Mouse (Mus musculus): ENCODE measurements at regions not wholly inside any gene's neighbourhood (a gene's known extent, or its start where the extent isn't known, plus 50 kb on each side); places are given as distances from the start of the nearest gene placed in this dataset.

GRCm38 (mm10) chr3:21404058-21404457, 672.4 kb upstream of the Tbl1xr1 start:
- Histone ChIP-seq H3K9me3 (no peaks in the 10 kb centered on the region), H3K4me2 (replicated peaks) (no peak overlapping the region), H3K9ac (replicated peaks) (no peak overlapping the region), H3K27ac (replicated peaks) (no peak overlapping the region), H3K27me3 (no peaks in the 10 kb centered on the region), H3K4me3 (no peak overlapping the region), H3K4me1 (no peaks in the 10 kb centered on the region), H3K36me3 (no peaks in the 10 kb centered on the region)
- 70% methylated on average over 3 of the region's 3 CpGs for WGBS
- ATAC-seq (ENCODE audit: low FRiP score, low read depth), result no peak

DNA sequence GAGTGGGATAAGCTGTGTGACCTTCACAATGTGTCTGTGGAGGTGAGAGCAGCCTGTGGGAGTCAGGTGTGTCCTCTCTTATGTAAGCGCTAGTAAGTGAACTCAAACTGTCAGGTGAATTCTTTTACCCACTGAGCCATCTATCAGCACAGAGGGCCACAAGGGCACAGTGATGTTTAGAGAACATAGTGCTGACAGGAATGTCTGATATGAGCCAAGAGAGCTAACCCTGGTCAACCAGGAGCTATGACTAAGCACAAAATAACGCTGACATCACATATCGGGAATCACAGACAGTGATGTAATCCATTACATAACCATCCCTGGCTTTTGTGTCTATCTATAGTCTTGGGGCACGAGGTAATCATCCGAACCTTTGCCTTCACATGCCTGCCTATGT, 669.4 kb upstream of the Tbl1xr1 start:
- H3K4me3 ChIP-seq, result no peak overlapping the region
- no peaks in the 10 kb centered on the region for H3K27me3 ChIP-seq
- WGBS, result 90% methylated on average over 5 of the region's 5 CpGs
- no peak overlapping the region for H3K27ac ChIP-seq (replicated peaks)
- ATAC-seq (ENCODE audit: low FRiP score, low read depth), result no peak
- no peaks in the 10 kb centered on the region for H3K36me3 ChIP-seq
- no peak overlapping the region for H3K9ac ChIP-seq (replicated peaks)
- H3K9me3 ChIP-seq, result no peaks in the 10 kb centered on the region
- H3K4me2 ChIP-seq (replicated peaks), result no peak overlapping the region
- H3K4me1 ChIP-seq, result no peaks in the 10 kb centered on the region

DNA sequence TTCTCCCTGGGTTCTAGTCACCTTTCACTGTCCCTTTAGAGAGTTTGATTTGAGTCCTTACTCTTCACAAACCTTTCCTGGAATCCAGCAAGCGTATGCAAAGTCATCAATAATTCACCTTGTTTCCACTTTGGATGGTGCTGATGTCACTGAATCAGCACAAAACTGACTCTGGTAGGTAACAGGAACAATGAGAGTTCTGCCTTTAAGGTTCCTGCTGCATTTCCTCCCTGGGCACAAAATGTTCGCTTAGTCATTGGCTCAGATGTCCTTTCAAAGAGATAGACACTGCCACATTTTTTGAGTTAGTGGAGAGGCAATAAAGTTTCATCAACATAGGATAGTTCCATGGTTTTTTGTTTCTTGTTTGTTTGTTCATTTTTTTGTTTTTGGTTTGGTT, 664.4 kb upstream of the Tbl1xr1 start:
- WGBS, result 89% methylated on average over 2 of the region's 2 CpGs

DNA sequence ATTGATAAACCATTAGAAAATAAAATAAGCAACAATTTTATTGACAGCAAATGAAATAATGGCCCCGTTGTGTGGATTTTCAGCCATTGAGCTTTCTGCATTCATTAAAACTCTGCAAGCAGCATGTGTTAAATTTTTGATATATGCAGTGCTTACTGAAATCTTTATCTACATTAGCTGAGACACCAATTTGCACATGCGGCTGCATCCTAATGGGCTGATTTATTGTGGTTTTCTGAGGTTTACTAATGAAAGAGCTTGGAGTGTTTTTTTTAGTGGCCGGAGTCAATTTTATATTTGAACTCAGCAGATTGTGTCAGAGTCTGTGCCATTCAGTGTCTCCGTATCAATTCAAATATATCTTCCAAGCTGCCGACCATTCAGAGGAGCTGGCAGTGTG, 653.3 kb upstream of the Tbl1xr1 start:
- no peak for ATAC-seq (ENCODE audit: low FRiP score, low read depth)
- H3K27ac ChIP-seq (replicated peaks), result no peak overlapping the region
- no peak overlapping the region for H3K4me3 ChIP-seq
- H3K4me2 ChIP-seq (replicated peaks), result no peak overlapping the region
- WGBS, result 77% methylated on average over 5 of the region's 5 CpGs
- H3K4me1 ChIP-seq, result no peaks in the 10 kb centered on the region
- no peaks in the 10 kb centered on the region for H3K36me3 ChIP-seq
- no peaks in the 10 kb centered on the region for H3K27me3 ChIP-seq
- no peaks in the 10 kb centered on the region for H3K9me3 ChIP-seq
- H3K9ac ChIP-seq (replicated peaks), result no peak overlapping the region

More for the DNA sequence above, 664.4 kb upstream of the Tbl1xr1 start:
- no peaks in the 10 kb centered on the region for H3K4me1 ChIP-seq
- no peak overlapping the region for H3K4me3 ChIP-seq
- H3K9me3 ChIP-seq, result no peaks in the 10 kb centered on the region
- ATAC-seq (ENCODE audit: low FRiP score, low read depth), result no peak
- no peak overlapping the region for H3K27ac ChIP-seq (replicated peaks)
- no peak overlapping the region for H3K9ac ChIP-seq (replicated peaks)
- no peaks in the 10 kb centered on the region for H3K27me3 ChIP-seq
- no peak overlapping the region for H3K4me2 ChIP-seq (replicated peaks)
- no peaks in the 10 kb centered on the region for H3K36me3 ChIP-seq

GRCm38 (mm10) chr3:21426538-21426937, 649.9 kb upstream of the Tbl1xr1 start:
- Histone ChIP-seq H3K4me2 (replicated peaks) (no peak overlapping the region), H3K27ac (replicated peaks) (no peak overlapping the region)
- WGBS, result 80% methylated on average over 6 of the region's 6 CpGs

GRCm38 (mm10) chr3:21427408-21428031, 648.9 kb upstream of the Tbl1xr1 start:
- H3K27ac ChIP-seq (replicated peaks), result no peak overlapping the region

More at GRCm38 (mm10) chr3:21426538-21426937, 649.9 kb upstream of the Tbl1xr1 start:
- H3K9ac ChIP-seq (replicated peaks), result no peak overlapping the region
- no peak overlapping the region for H3K4me3 ChIP-seq
- ATAC-seq (ENCODE audit: low FRiP score, low read depth), result no peak
- no peaks in the 10 kb centered on the region for H3K9me3 ChIP-seq
- H3K36me3 ChIP-seq, result no peaks in the 10 kb centered on the region
- H3K4me1 ChIP-seq, result no peaks in the 10 kb centered on the region
- no peaks in the 10 kb centered on the region for H3K27me3 ChIP-seq

DNA sequence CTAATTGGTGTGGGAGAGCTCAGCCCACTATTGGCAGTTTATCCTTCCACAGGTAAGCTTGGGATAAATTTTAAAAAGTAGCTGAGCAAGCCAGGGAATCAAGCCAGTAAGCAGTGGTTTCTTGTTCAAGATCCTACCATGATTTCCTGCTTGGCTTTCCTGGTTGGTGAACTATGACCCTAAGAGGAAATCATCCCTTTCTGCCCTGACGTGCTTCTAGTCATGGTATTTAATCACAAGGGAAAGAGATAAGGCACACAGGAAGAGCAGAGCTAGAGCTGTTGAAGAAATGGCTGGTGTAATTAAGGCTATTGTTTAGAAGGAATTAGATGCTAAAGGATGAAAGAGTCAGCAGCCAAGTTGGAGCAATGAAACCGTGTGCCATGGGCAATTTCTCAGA, 648.3 kb upstream of the Tbl1xr1 start:
- Histone ChIP-seq H3K4me2 (replicated peaks) (no peak overlapping the region), H3K9ac (replicated peaks) (no peak overlapping the region), H3K36me3 (no peaks in the 10 kb centered on the region), H3K4me1 (no peaks in the 10 kb centered on the region), H3K27me3 (no peaks in the 10 kb centered on the region), H3K4me3 (no peak overlapping the region), H3K9me3 (no peaks in the 10 kb centered on the region), H3K27ac (replicated peaks) (no peak overlapping the region)
- 54% methylated on average over 2 of the region's 2 CpGs for WGBS
- ATAC-seq (ENCODE audit: low FRiP score, low read depth), result no peak

More at GRCm38 (mm10) chr3:21427408-21428031, 648.9 kb upstream of the Tbl1xr1 start:
- no peak for ATAC-seq (ENCODE audit: low FRiP score, low read depth)
- Histone ChIP-seq H3K4me1 (no peaks in the 10 kb centered on the region), H3K27me3 (no peaks in the 10 kb centered on the region), H3K9ac (replicated peaks) (no peak overlapping the region), H3K4me3 (no peak overlapping the region), H3K36me3 (no peaks in the 10 kb centered on the region), H3K4me2 (replicated peaks) (no peak overlapping the region), H3K9me3 (no peaks in the 10 kb centered on the region)
- 72% methylated on average over 6 of the region's 6 CpGs for WGBS

GRCm38 (mm10) chr3:21464245-21464644, 612.2 kb upstream of the Tbl1xr1 start:
- no peaks in the 10 kb centered on the region for H3K36me3 ChIP-seq
- H3K4me1 ChIP-seq, result no peaks in the 10 kb centered on the region
- H3K27ac ChIP-seq (replicated peaks), result no peak overlapping the region
- no peak for ATAC-seq (ENCODE audit: low FRiP score, low read depth)
- H3K4me2 ChIP-seq (replicated peaks), result no peak overlapping the region
- no peak overlapping the region for H3K9ac ChIP-seq (replicated peaks)
- no peaks in the 10 kb centered on the region for H3K9me3 ChIP-seq
- no peak overlapping the region for H3K4me3 ChIP-seq
- H3K27me3 ChIP-seq, result no peaks in the 10 kb centered on the region
- WGBS, result 30% methylated on average over 4 of the region's 4 CpGs

GRCm38 (mm10) chr3:21466113-21466645, 610.3 kb upstream of the Tbl1xr1 start:
- no peak overlapping the region for H3K27ac ChIP-seq (replicated peaks)

DNA sequence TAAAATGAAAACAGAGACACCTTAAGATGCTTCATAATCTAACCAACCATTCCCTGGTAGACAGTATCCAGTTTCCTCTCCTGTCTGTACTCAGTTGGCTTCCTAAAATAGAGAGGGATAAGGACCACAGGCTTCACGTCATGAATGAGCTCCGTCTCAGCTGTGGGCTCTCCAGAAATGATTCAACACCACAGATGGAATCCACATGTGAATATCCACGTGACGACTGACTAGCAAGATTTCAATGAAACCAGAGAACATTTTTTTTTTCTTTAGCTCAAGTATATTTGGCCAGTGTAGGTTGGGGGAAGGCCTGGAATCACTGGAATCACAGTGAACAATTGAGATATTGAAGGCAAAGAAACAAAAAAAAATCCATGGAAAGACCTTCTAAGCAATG, 599.1 kb upstream of the Tbl1xr1 start:
- H3K27ac ChIP-seq (replicated peaks), result no peak overlapping the region
- H3K27me3 ChIP-seq, result no peaks in the 10 kb centered on the region
- no peak overlapping the region for H3K4me2 ChIP-seq (replicated peaks)
- ATAC-seq (ENCODE audit: low FRiP score, low read depth), result no peak
- no peaks in the 10 kb centered on the region for H3K36me3 ChIP-seq
- H3K9ac ChIP-seq (replicated peaks), result no peak overlapping the region
- H3K4me3 ChIP-seq, result no peak overlapping the region
- no peaks in the 10 kb centered on the region for H3K9me3 ChIP-seq
- WGBS, result 91% methylated on average over 4 of the region's 4 CpGs
- H3K4me1 ChIP-seq, result peaks cover 12% of the 10 kb centered on the region

More at GRCm38 (mm10) chr3:21466113-21466645, 610.3 kb upstream of the Tbl1xr1 start:
- H3K9ac ChIP-seq (replicated peaks), result no peak overlapping the region
- H3K9me3 ChIP-seq, result no peaks in the 10 kb centered on the region
- H3K4me1 ChIP-seq, result no peaks in the 10 kb centered on the region
- no peaks in the 10 kb centered on the region for H3K27me3 ChIP-seq
- WGBS, result 74% methylated on average over 7 of the region's 7 CpGs
- no peaks in the 10 kb centered on the region for H3K36me3 ChIP-seq
- no peak overlapping the region for H3K4me3 ChIP-seq
- H3K4me2 ChIP-seq (replicated peaks), result no peak overlapping the region
- no peak for ATAC-seq (ENCODE audit: low FRiP score, low read depth)

DNA sequence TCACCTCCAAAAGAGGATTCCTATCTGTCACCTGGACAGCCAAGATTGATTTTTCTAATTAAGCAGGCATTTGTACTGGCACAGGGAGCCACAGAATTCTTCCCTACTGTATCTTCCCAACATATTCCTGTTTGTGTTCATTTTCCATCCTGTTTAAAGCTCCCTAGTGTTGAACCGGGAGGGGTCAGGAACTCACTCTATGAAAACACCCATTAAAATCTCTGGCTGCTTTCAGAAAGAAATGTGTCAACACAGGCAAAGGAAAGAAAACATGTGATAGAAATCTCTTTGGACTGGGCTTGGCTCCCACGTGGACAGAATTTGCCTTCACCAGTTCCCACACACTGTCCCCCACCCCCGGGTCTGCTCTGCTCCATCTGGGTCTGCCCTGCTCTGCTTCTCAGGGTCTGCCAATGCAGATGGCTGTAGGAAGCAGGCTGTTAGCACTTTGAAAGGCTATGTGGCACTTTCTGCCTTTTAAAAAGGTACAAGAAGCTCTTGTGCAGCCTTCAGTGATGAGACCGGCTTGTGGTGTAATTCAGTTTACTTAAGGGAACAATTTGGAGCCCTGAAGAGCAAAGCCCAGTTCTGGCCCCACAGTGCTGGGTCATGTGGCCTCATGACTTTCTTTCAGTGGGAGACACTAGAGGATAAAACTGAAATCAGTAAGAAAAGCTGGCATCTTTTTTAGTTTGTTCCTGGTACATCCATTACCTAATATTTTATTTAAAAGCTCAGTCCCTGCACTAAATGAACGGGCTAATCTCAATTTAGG, 597.2 kb upstream of the Tbl1xr1 start:
- 27% methylated on average over 5 of the region's 5 CpGs for WGBS
- Histone ChIP-seq H3K9me3 (no peaks in the 10 kb centered on the region), H3K4me2 (replicated peaks) (no peak overlapping the region), H3K9ac (replicated peaks) (no peak overlapping the region), H3K4me1 (peaks cover 12% of the 10 kb centered on the region), H3K27me3 (no peaks in the 10 kb centered on the region), H3K27ac (replicated peaks) (no peak overlapping the region; the same call in 1 of the 2 replicates), H3K36me3 (no peaks in the 10 kb centered on the region), H3K4me3 (no peak overlapping the region)
- 0 out of 2 replicates have a peak, but pooled peaks have one; percentile 47 for ATAC-seq (ENCODE audit: low FRiP score, low read depth)

DNA sequence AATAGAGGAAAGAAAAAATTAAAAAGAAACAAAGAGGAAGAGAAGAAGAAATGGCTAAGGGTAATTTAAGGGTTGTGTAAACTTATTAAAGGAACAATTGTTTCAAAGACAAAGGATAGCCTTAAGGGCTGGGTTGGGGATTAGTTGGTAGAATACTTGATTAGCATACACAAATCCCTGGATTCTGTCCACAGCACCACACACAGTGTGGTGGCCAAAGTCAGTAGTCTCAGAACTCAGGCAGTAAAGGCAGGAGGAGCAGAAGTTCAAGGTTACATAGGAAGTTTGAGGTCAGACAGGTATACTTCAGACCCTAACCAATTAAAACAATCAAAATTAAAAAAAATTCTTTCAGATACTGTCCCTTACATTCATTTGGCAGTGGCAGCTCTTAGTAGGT, 596.6 kb upstream of the Tbl1xr1 start:
- no peak overlapping the region for H3K4me2 ChIP-seq (replicated peaks)

More for the DNA sequence above, 596.6 kb upstream of the Tbl1xr1 start:
- no peaks in the 10 kb centered on the region for H3K36me3 ChIP-seq
- peaks cover 12% of the 10 kb centered on the region for H3K4me1 ChIP-seq
- no peak overlapping the region for H3K27ac ChIP-seq (replicated peaks)
- no peaks in the 10 kb centered on the region for H3K27me3 ChIP-seq
- no peak overlapping the region for H3K4me3 ChIP-seq
- no peaks in the 10 kb centered on the region for H3K9me3 ChIP-seq
- H3K9ac ChIP-seq (replicated peaks), result no peak overlapping the region
- ATAC-seq (ENCODE audit: low FRiP score, low read depth), result 0 out of 2 replicates have a peak, but pooled peaks have one; percentile 44
